Mouse (Mus musculus): Measurements from ENCODE around the gene Mpnd.

The Mpnd gene

GRCm38 (mm10) chr17:56005415-56006061 is at the start of gene Mpnd, which contains the start of gene Stap2:
TSS of gene Mpnd (plus strand) at chr17:56005711.
TSS of gene Stap2 (minus strand) at chr17:56005584.
- ATAC-seq (ENCODE audit: low TSS enrichment): no peak

- ATAC-seq (ENCODE audit: low TSS enrichment): peak; percentile 42
These were observed 49.4 kb upstream of the Mpnd start for GRCm38 (mm10) chr17:55956129-55956528.

- ATAC-seq (ENCODE audit: low TSS enrichment): no peak
These were observed 48.9 kb upstream of the Mpnd start for GRCm38 (mm10) chr17:55956591-55956990.

- no peak for ATAC-seq (ENCODE audit: low TSS enrichment)
These were observed 48.3 kb upstream of the Mpnd start for GRCm38 (mm10) chr17:55957168-55957567.

GRCm38 (mm10) chr17:55957726-55958583 is 47.6 kb upstream of the Mpnd start:
- ATAC-seq (ENCODE audit: low TSS enrichment): no peak

- no peak for ATAC-seq (ENCODE audit: low TSS enrichment)
These were observed 47.0 kb upstream of the Mpnd start for GRCm38 (mm10) chr17:55958584-55958886.

- ATAC-seq (ENCODE audit: low TSS enrichment): peak; percentile 85
These were observed 46.4 kb upstream of the Mpnd start, which contains the start of gene Yju2 for GRCm38 (mm10) chr17:55958918-55959728. TSS of gene Yju2 (plus strand) at chr17:55959099.

GRCm38 (mm10) chr17:55959946-55960740 is 45.4 kb upstream of the Mpnd start:
- ATAC-seq (ENCODE audit: low TSS enrichment): no peak

GRCm38 (mm10) chr17:55960791-55961190 is 44.7 kb upstream of the Mpnd start:
- no peak for ATAC-seq (ENCODE audit: low TSS enrichment)

GRCm38 (mm10) chr17:55961631-55962030 is 43.9 kb upstream of the Mpnd start:
- ATAC-seq (ENCODE audit: low TSS enrichment): no peak

GRCm38 (mm10) chr17:55963171-55963570 is 42.3 kb upstream of the Mpnd start:
- ATAC-seq (ENCODE audit: low TSS enrichment): no peak

- ATAC-seq (ENCODE audit: low TSS enrichment): no peak
These were observed 41.0 kb upstream of the Mpnd start for GRCm38 (mm10) chr17:55964496-55964895.

GRCm38 (mm10) chr17:55964996-55965395 is 40.5 kb upstream of the Mpnd start:
- no peak for ATAC-seq (ENCODE audit: low TSS enrichment)

- no peak for ATAC-seq (ENCODE audit: low TSS enrichment)
These were observed 38.3 kb upstream of the Mpnd start for GRCm38 (mm10) chr17:55967186-55967585.

- no peak for ATAC-seq (ENCODE audit: low TSS enrichment)
These were observed 37.3 kb upstream of the Mpnd start for GRCm38 (mm10) chr17:55968210-55968609.

GRCm38 (mm10) chr17:55969560-55969959 is 36.0 kb upstream of the Mpnd start:
- no peak for ATAC-seq (ENCODE audit: low TSS enrichment)

- peak; percentile 53 for ATAC-seq (ENCODE audit: low TSS enrichment)
These were observed 35.3 kb upstream of the Mpnd start, which contains the start of gene Shd for GRCm38 (mm10) chr17:55969966-55970891. TSS of gene Shd (plus strand) at chr17:55970467.

- ATAC-seq (ENCODE audit: low TSS enrichment): no peak
These were observed 34.1 kb upstream of the Mpnd start for GRCm38 (mm10) chr17:55971453-55971852.

- ATAC-seq (ENCODE audit: low TSS enrichment): peak; percentile 76
These were observed 29.2 kb upstream of the Mpnd start for GRCm38 (mm10) chr17:55976255-55976862.

GRCm38 (mm10) chr17:55977301-55977700 is 28.2 kb upstream of the Mpnd start:
- ATAC-seq (ENCODE audit: low TSS enrichment): no peak

Data from frontal cortex, adult (tissue).